Mouse (Mus musculus) midbrain, embryonic 16.5 days (tissue): ENCODE results near the gene Hnrnpdl. TPM values are rescaled to one million over a fixed set of nuclear protein-coding genes. Genes with fewer than 3 reads are reported as not detected.

ENCODE experiments used
- ATAC-seq: fragments of 200-750 bp; cut with Nextera tagmentation; 2 replicates; pipeline ENCODE4 v1.8.0; 2017; ENCODE audit warnings: moderate TSS enrichment
- H3K27ac ChIP-seq: fragments of 300-500 bp; sonication (generic); 2 replicates; pipeline ENCODE4 v1.5.1; 2014; ENCODE audit warnings: mild to moderate bottlenecking, low read length, mixed read lengths
- H3K27me3 ChIP-seq: fragments of 300-500 bp; sonication (generic); 2 replicates; pipeline ENCODE4 v1.6.1; 2014; ENCODE audit warnings: low read depth, low read length, mixed read lengths; ENCODE audit not compliant: control insufficient read depth, insufficient read depth
- H3K36me3 ChIP-seq: fragments of 300-500 bp; sonication (generic); 2 replicates; pipeline ENCODE4 v1.6.1; 2014; ENCODE audit warnings: mild to moderate bottlenecking, low read length, moderate library complexity, mixed read lengths; ENCODE audit not compliant: control insufficient read depth, insufficient read depth
- H3K4me1 ChIP-seq: fragments of 300-500 bp; sonication (generic); 2 replicates; pipeline ENCODE4 v1.6.1; 2014; ENCODE audit warnings: mild to moderate bottlenecking, low read length, mixed read lengths; ENCODE audit not compliant: control insufficient read depth, insufficient read depth
- H3K4me2 ChIP-seq: fragments of 300-500 bp; sonication (generic); 2 replicates; pipeline ENCODE4 v1.6.1; 2014; ENCODE audit warnings: mild to moderate bottlenecking, low read length, mixed read lengths
- H3K4me3 ChIP-seq: fragments of 300-500 bp; sonication (generic); 2 replicates; pipeline ENCODE4 v1.5.1; 2014; ENCODE audit warnings: low read depth, mild to moderate bottlenecking, low read length, moderate library complexity, mixed read lengths
- H3K9ac ChIP-seq: fragments of 300-500 bp; sonication (generic); 2 replicates; pipeline ENCODE4 v1.6.1; 2014; ENCODE audit warnings: low read depth, low read length, mixed read lengths
- H3K9me3 ChIP-seq: fragments of 300-500 bp; sonication (generic); replicated peaks from 2 replicates; pipeline ENCODE4 v1.6.1; 2014; ENCODE audit warnings: mild to moderate bottlenecking, low read length, mixed read lengths; ENCODE audit not compliant: control insufficient read depth, poor library complexity, severe bottlenecking
- WGBS: fragments of 180-500 bp; shearing (Covaris S2); extraction: QIAGEN DNeasy Blood & Tissue Kit; methylation state at CpG from one replicate; pipeline ENCODE4 v1.1.7; 2014; 5-methylcytosine and 5-hydroxymethylcytosine counted together
- polyA plus RNA-seq: library from polyadenylated mRNA; unstranded; fragments of >200 nt; fragmentation: Nextera tagmentation; extraction: Ambion mirVana; gene quantifications from 2 replicates; pipeline ENCODE4 v1.2.1, GENCODE M21; 2015

Hnrnpdl gene
- polyA plus RNA-seq, 1 experiment from 2014 or later, result 199 TPM

DNA sequence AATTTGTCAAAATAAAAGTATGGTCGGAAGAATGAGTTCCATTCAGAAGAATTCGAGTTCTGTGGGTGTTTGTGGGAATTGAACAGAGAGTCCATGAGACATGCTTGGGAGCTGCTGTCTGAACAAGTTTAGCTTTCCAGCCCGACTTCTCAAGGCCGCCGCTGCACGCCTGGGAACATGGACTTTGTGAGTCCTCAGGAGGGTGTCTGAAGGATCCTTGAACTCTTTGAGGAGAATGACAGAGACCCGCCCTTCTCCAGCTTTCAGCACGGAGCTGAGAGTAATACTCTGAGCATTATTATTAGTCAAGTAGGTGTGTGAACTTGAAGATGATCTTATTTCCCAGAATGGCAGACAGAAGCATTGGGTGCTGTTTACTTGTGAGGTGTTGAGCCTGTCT is 3.0 kb upstream of the Hnrnpdl start:
- ATAC-seq, result no peak
- 91% methylated on average over 8 of the region's 8 CpGs for WGBS
- Histone ChIP-seq H3K9ac (no peak overlapping the region), H3K36me3 (no peaks in the 10 kb centered on the region), H3K9me3 (no peaks in the 10 kb centered on the region), H3K27ac (no peak overlapping the region), H3K27me3 (no peaks in the 10 kb centered on the region), H3K4me3 (no peak overlapping the region), H3K4me2 (no peak overlapping the region), H3K4me1 (peaks cover 22% of the 10 kb centered on the region)

DNA sequence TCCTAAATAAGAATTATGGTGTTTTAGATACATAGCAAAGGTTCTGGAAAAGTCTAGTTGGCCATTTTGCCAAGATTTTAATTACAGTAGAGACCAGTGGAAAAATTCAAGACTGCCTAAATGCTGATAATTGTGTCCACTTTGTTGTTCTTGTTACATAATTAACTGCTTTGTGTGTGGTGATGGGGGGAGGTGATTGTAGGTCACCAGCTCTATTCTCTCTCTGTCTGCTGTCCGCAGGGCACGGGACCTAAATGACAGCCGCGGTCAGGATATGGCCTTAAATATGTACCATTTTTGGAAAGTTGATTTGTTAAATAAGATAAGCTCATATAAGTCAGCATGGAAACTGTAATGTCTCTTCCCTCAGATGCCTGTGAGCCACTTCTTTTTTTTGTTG is 1.8 kb upstream of the Hnrnpdl start:
- WGBS, result 69% methylated on average over 4 of the region's 4 CpGs
- Histone ChIP-seq H3K36me3 (no peaks in the 10 kb centered on the region), H3K27ac (no peak overlapping the region), H3K4me3 (no peak overlapping the region; the same call in 1 of the 2 replicates), H3K4me2 (peak overlapping the region; percentile 61), H3K9me3 (no peaks in the 10 kb centered on the region), H3K4me1 (peaks cover 30% of the 10 kb centered on the region), H3K9ac (no peak overlapping the region; the same call in 1 of the 2 replicates), H3K27me3 (no peaks in the 10 kb centered on the region)
- ATAC-seq, result no peak

- peak; percentile 2 for ATAC-seq
- WGBS, result 1% methylated on average over 19 of the region's 19 CpGs
- peak overlapping the region; percentile 100 for H3K27ac ChIP-seq
- peak overlapping the region; percentile 90 for H3K4me3 ChIP-seq
- peak overlapping the region; percentile 61 for H3K4me2 ChIP-seq
- H3K9me3 ChIP-seq, result no peaks in the 10 kb centered on the region
- peaks cover 36% of the 10 kb centered on the region for H3K4me1 ChIP-seq
- no peaks in the 10 kb centered on the region for H3K36me3 ChIP-seq
- H3K27me3 ChIP-seq, result no peaks in the 10 kb centered on the region
- H3K9ac ChIP-seq, result peak overlapping the region; percentile 98
Observed at GRCm38 (mm10) chr5:100040281-100040784, 869 bp upstream of the Hnrnpdl start.

DNA sequence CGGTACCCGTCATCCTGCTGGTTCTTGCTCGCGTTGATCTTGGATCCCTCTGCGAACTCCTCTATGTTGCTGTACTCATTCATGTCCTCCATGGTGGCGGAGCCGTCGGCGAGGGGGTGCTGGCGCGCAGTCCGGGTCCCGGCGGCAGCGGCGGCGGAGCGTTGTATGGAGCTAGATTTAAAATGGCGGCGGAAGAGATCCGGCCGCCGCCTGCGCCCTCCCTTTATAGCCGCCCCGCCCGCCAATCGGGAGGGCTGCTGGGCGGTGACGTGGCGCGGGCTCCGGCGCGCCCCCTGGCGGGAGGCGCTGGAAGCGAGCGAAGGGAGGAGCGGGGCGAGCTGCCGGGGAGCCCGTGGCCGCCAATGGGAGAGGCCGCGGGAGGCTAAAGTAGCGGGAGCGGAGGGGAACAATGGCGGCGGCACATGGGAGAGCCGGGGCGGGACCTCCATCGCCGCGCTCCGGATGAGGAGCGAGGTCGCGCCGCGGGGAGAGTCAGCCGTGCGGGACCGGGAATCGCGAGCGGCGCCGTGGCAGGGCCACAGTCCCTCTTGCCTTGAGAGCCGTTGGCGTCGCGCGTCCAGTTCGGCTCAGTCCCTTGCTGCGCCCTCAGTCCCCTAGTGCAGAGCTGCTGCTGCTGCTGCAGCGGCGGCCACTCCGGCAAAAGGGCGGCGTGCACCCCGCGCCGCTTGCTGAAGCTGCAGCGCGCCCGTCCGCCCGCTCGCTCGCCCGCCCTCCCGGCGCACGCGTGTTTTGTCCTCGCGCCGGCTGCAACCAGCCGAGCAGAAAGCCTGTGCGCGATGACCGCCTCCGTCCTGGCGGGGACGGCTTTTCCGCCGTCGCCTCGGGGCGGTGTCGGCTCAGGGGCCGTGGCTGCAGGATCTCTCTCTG is 506 bp downstream of the Hnrnpdl start:
- peak overlapping the region; percentile 98 for H3K9ac ChIP-seq
- H3K4me2 ChIP-seq, result peak overlapping the region; percentile 65
- H3K4me3 ChIP-seq, result peak overlapping the region; percentile 90
- H3K27me3 ChIP-seq, result no peaks in the 10 kb centered on the region
- peak; percentile 78 for ATAC-seq
- H3K4me1 ChIP-seq, result peaks cover 36% of the 10 kb centered on the region
- peak overlapping the region; percentile 100 for H3K27ac ChIP-seq
- under 1% methylated on average over 95 of the region's 113 CpGs for WGBS
- no peaks in the 10 kb centered on the region for H3K9me3 ChIP-seq
- H3K36me3 ChIP-seq, result no peaks in the 10 kb centered on the region

GRCm38 (mm10) chr5:100037965-100038713 is 1.3 kb downstream of the Hnrnpdl start:
- peak; percentile 14 for ATAC-seq
- H3K4me3 ChIP-seq, result peak overlapping the region; percentile 90
- no peaks in the 10 kb centered on the region for H3K27me3 ChIP-seq
- H3K36me3 ChIP-seq, result peaks cover 1% of the 10 kb centered on the region
- 1% methylated on average over 43 of the region's 45 CpGs for WGBS
- peaks cover 30% of the 10 kb centered on the region for H3K4me1 ChIP-seq
- peak overlapping the region; percentile 65 for H3K4me2 ChIP-seq
- peak overlapping the region; percentile 100 for H3K27ac ChIP-seq
- H3K9ac ChIP-seq, result peak overlapping the region; percentile 98
- H3K9me3 ChIP-seq, result no peaks in the 10 kb centered on the region

DNA sequence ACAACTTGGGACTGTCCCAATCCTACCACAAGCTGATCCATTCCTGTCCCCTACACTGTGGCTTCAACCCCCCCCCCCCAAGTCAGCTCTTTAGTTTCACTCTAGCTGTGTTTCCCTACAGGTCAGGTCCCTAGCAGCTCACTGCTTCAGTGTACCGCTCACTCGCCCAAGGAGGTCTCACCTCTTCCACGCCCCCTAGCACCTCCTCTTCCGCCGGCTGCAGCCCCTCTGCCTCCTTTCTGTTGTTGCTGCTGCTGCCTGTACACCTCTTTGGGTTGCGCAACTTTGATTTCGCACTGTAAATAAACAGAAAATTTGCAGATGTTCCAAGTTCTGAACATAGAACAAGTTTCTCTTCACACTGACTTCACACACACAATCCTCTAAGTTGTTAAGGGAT is 2.8 kb downstream of the Hnrnpdl start:
- peaks cover 25% of the 10 kb centered on the region for H3K4me1 ChIP-seq
- peak overlapping the region; percentile 65 for H3K4me2 ChIP-seq
- H3K27me3 ChIP-seq, result no peaks in the 10 kb centered on the region
- H3K4me3 ChIP-seq, result peak overlapping the region; percentile 90
- H3K9me3 ChIP-seq, result no peaks in the 10 kb centered on the region
- WGBS, result 18% methylated on average over 7 of the region's 7 CpGs
- no peak for ATAC-seq
- no peak overlapping the region for H3K27ac ChIP-seq
- peaks cover 14% of the 10 kb centered on the region for H3K36me3 ChIP-seq
- peak overlapping the region; percentile 48 for H3K9ac ChIP-seq

DNA sequence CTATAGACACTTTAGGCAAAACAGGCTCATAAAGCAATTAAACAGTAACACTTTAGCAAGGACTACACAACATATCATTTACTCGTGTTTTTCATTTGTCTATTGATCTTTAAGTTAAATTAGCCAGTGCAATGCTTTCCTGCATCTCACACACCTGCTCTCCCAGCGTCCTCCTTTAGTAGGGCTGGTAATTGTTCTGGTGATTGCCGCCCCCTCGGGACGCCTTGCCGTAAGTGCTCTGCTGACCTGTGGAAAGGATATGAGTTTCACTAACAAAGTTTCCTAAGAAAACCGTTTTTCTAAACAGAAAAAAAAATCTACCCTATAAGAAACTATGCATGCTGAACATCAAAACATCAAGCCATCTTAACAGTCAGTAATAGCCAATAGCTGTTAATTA is 3.5 kb downstream of the Hnrnpdl start:
- 45% methylated on average over 7 of the region's 7 CpGs for WGBS
- ATAC-seq, result no peak
- no peak overlapping the region for H3K27ac ChIP-seq
- no peaks in the 10 kb centered on the region for H3K9me3 ChIP-seq
- peak overlapping the region; percentile 65 for H3K4me2 ChIP-seq
- H3K9ac ChIP-seq, result no peak overlapping the region
- peaks cover 14% of the 10 kb centered on the region for H3K36me3 ChIP-seq
- H3K27me3 ChIP-seq, result no peaks in the 10 kb centered on the region
- H3K4me1 ChIP-seq, result peaks cover 22% of the 10 kb centered on the region
- peak overlapping the region; percentile 15 for H3K4me3 ChIP-seq

DNA sequence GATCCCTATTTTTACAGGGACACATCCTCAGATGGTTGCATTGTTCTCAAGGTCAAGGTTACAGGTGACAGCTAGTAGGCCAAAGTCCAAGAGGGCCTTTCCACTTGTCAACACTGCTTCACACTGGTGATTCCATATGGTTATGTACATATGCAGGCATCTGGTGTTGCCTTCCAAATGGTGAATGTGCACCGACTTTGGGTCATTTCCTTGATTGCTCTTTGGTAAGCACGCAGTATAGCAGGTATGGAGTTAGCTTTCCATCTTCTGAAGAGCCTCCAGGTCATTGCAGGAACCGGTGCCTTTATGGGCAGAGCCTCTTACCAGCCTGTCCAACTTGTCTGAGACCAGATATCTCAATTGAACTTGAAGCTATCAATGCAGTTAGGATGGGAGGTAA is 6.8 kb downstream of the Hnrnpdl start:
- H3K9ac ChIP-seq, result no peak overlapping the region
- H3K27me3 ChIP-seq, result no peaks in the 10 kb centered on the region
- WGBS, result 80% methylated on average over 3 of the region's 3 CpGs
- ATAC-seq, result no peak
- no peak overlapping the region for H3K4me2 ChIP-seq
- no peak overlapping the region for H3K27ac ChIP-seq
- no peak overlapping the region for H3K4me3 ChIP-seq
- H3K4me1 ChIP-seq, result peaks cover 24% of the 10 kb centered on the region
- H3K36me3 ChIP-seq, result peaks cover 14% of the 10 kb centered on the region
- no peaks in the 10 kb centered on the region for H3K9me3 ChIP-seq

DNA sequence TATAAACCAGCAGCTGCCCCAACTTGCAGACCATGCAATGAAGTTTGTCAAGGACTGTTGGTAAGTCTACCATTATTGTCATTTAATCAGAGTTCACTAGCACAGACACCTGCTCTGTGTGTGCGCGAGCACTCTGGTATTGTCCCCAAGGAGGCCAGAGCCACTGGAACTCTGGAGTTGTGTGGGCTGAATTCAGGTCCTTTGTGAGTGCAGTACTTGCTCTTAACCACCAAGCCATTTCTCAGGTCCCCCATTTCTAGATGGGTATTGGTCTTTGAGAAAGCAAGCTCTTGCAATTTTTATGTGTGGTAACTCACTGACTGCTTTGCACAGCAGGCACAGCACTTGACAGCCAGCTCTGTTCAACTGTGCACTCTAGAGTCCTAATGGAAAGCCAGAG is 7.4 kb downstream of the Hnrnpdl start:
- Histone ChIP-seq H3K27me3 (no peaks in the 10 kb centered on the region), H3K4me1 (peaks cover 20% of the 10 kb centered on the region), H3K27ac (no peak overlapping the region), H3K4me2 (no peak overlapping the region), H3K9ac (no peak overlapping the region), H3K4me3 (no peak overlapping the region), H3K9me3 (no peaks in the 10 kb centered on the region), H3K36me3 (peaks cover 14% of the 10 kb centered on the region)
- 76% methylated on average over 2 of the region's 2 CpGs for WGBS
- no peak for ATAC-seq
